Mouse (Mus musculus): ENCODE results near the gene Cct6b. TPM values are rescaled to one million over a fixed set of nuclear protein-coding genes. Genes with fewer than 3 reads are reported as not detected.
A peak's percentile ranks its signal among the peaks of the same experiment; 100 is the strongest.

Gene Cct6b
- under 1 TPM; 0.20 to 0.26 TPM for total RNA-seq (2021)

DNA sequence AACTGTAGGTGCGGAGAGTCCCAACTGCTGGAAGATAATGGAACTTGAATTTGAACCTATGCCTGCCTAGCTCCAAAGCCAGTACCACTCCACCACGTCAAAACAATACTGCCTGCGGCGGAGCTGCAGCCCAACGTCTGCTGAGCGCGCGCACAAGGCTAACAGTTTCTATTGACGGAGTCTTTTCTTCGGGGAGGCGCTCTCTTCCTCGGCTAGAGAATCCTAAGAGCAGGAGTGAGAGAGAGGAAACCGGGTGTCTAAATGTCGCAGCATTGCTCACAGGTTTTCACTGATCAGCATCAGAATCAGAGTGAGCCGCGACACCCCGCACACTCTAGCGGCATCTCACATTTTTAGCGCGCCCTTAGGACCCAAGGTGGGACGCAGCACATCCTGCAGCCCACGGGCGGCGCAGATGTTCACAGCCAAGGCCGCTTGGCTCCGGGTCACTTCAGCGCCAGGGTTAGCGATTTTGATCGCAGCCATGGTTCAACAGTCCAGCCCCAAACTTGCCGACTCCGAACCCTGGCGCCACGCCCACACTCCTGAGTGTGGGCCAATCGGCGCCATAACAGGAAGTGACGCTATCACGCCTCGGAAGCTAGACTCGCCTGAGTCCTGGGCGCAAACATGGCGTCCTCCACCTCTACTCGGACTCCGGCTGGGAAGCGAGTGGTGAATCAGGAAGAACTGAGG, at the start of gene Cct6b, which contains the start of gene Zfp830:
Cct6b (minus strand) TSS at position 580 of the 696 bp plus-strand sequence.
Zfp830 (plus strand) TSS at position 604 of the 696 bp plus-strand sequence.
- intact Hi-C loops (cut with DNase I) = loop anchor here (2.0 kb wide), 1 partner anchor 15 kb away; no protein-coding TSS in a partner anchor
- DNase-seq (ENCODE audit: low spot score) = peak; percentile 82

DNA sequence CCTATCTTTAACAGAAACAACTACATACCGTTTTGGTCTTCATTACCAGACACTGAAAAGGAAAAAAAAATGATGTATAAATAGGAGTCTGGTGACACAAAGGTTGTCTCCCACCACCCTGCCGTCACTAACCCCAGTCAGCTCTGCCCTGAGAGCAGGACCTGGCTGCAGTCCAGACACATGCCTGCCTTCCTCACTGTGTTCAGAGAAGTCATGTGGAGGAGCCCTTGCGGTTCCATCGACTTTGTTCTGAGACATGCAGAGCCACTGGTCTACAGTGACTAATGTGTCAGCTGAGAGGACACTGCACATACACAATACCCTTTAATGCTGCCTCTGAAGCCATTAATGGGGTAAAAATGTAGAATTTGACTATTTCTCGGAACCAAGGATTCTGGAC, 44.4 kb upstream of the Cct6b start:
- no peak for DNase-seq (ENCODE audit: low spot score)
- intact Hi-C loops (cut with DNase I) = no loop called here

DNA sequence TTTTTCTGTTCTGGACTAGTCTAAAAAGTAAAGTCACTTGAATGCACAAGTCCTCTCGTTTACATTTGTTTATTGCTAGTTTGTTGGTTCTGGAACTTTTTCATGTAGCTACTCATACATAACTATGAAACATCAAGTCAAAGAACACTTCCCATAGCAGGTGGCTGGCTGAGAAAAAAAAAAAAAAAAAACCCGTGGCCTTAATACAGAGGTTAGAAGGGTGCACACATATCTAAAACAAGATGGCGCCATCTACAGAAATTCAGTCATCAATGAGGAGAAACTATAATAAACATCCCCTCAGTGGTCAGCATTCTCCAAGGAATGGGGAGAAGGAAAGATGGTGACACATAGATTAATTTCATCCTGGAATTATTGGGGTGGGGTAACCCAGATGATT, 43.2 kb upstream of the Cct6b start:
- DNase-seq (ENCODE audit: low spot score) = no peak
- intact Hi-C loops (cut with DNase I) = no loop called here

DNA sequence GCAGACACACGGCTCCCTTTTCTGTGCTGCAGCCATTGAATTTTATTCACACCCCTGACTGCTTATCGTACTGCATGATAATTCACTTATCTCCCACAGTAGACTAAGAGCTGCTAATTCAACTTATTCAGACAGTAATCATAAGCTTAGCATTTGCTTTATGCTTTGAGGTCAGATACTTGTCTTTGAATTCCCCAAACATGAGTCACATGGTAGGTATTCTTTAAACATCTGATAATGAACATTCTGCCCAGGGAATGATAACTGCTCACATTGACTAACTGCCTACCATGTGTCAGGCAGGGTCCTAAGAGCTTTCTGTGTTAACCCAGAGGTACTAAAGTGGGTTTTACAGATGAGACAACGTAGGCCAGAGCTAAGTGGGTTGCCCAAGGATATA, 42.5 kb upstream of the Cct6b start:
- no peak for DNase-seq (ENCODE audit: low spot score)
- intact Hi-C loops (cut with DNase I) = no loop called here

DNA sequence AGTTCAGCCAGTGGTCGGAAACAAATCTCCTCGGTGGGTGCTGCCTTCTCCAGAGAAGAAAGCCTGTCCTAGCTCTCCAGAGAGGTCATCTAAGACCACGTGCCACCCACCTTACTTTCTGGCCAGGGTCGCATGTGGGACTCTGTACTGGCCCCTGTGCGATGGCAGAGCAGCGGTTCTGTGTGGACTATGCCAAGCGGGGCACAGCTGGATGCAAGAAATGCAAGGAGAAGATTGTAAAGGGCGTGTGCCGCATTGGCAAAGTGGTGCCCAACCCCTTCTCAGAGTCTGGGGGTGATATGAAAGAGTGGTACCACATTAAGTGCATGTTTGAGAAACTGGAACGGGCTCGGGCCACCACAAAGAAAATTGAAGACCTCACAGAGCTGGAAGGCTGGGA, 19.3 kb upstream of the Cct6b start:
- DNase-seq (ENCODE audit: low spot score) = no peak
- intact Hi-C loops (cut with DNase I) = loop anchor here (10.0 kb wide), 1 partner anchor 511 kb away; the partner anchor contains the start of gene Ap2b1

DNA sequence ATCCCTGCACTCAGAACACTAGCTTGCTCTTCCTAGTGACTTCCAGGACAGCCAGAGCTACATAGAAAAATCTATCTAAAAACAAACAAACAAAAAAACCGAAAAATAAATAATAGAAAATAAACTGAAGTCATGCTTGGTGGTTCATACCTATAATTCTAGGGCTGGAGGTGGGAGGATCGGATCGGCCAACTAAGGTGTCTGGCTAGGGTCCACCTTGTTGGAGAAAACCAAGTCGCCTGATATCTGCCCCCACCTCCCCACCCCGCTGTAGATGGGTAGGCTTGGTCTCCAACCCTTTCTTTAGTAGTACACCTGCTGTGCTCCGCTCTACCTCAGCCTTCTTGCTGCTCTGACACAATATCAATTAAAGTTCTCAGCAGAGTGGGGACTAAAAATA, 18.1 kb upstream of the Cct6b start:
- no peak for DNase-seq (ENCODE audit: low spot score)
- intact Hi-C loops (cut with DNase I) = loop anchor here (10.0 kb wide), 1 partner anchor 513 kb away; the partner anchor contains the start of gene Ap2b1

DNA sequence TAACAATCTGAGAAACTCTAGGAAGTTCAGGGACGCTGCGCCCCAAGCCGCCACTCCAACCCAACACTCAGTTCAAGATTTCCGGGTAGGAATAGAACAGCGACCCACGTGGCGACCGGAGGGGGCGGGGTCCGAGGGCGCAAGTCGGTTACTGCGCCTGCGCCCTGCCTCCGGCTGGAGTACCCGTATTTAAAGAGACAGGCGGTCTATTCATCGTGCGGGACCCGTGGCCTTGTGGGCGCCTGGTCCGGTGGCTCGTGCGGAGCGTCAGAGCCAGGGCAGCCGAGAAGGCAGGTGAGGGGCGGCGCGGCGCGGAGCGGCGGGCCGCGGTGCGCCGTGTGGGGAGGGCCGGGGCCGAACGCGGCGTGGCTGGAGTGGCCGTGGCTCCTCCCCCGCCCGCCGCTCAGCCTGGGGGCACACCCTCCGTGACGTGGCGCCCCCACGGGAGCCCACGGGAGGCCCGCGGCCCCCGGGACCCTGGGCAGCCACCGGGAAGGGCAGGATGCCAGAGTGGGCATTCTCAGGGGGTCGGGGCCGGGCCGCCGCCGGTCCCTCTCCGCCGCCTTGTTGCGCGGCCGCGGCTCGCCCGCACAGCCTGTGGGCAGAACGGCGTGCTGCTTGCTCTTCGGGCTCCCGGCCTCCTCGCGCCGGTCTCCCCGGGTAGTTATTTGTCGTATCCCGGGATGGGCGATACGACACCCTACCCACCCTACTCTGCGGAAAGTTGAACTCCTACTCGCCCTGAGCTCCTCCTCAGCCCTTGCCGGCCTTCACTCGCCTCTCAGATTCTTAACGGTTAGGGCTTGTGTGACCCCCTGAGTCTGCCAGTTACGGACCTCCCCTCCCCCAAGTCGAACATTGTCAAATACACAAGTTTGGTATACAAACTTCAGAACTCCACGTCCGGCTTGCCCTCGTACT, 17.1 kb upstream of the Cct6b start, which contains the start of gene Lig3:
Lig3 (plus strand) TSS at position 126 of the 921 bp plus-strand sequence.
- intact Hi-C loops (cut with DNase I) = loop anchor here (10.0 kb wide), 1 partner anchor 514 kb away; the partner anchor contains the start of gene Ap2b1
- DNase-seq (ENCODE audit: low spot score) = peak; percentile 89

DNA sequence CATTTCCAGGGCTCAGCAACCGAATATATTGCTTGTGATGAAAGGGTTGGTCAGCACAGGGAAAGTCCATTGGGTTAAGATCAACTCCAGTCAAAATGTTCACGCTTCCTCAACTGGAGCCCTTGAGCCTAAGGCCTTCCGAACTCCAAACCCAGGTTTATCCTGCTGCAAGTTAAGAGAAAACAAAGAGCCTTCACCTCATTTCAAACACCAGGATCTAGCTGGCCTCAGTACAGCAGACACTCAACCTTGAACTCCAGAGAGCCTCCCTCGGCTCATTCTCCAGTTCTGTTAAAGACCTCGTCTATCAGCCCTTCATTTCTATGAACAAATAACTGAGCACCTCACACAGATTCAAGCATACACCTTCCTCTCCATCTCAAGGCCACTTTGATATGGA, 16.0 kb upstream of the Cct6b start:
- no peak for DNase-seq (ENCODE audit: low spot score)
- intact Hi-C loops (cut with DNase I) = loop anchor here (10.0 kb wide), 1 partner anchor 515 kb away; the partner anchor contains the start of gene Ap2b1

DNA sequence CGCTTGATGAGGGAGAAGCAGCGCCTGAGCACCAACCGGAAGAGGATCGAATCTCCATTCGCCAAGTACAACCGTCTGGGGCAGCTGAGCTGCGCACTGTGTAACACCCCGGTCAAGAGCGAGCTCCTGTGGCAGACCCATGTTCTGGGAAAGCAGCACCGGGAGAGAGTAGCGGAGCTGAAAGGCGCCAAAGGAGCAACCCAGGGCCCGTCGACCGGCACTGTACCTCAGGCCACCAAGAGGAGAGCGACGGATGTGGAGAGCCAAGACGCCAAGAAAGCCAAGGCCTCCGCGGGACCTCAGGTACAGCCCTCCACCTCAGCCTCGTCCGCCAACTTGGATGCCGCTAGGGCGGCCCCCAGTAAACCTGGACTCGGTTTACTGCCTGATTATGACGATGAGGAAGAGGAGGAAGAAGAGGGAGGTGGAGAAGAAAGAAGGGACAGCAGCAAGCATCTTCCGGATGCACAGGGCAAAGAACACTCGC, 360 bp upstream of the Cct6b start:
- intact Hi-C loops (cut with DNase I) = loop anchor here (2.0 kb wide), 1 partner anchor 14 kb away; no protein-coding TSS in a partner anchor

DNA sequence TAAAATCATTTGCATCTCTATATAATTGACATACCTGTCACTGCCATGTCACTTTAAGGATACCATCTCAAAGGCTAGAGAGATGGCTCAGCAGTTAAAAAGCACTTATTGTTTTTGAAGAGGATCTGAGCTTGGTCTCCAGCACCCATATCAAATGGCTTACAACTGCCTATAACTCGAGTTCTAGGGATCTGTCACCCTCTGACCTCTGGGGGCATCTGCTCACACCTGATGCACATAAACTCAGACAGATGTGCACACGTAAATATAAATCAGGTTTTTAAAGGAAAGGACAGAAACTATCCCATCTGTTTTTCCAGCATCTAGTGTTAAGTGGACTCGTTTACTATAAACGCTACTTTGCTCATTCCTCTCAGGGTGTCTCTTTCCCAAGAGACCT, 860 bp downstream of the Cct6b start:
- intact Hi-C loops (cut with DNase I) = no loop called here
- no peak for DNase-seq (ENCODE audit: low spot score)

More for the DNA sequence above, 360 bp upstream of the Cct6b start:
- DNase-seq (ENCODE audit: low spot score) = no peak

DNA sequence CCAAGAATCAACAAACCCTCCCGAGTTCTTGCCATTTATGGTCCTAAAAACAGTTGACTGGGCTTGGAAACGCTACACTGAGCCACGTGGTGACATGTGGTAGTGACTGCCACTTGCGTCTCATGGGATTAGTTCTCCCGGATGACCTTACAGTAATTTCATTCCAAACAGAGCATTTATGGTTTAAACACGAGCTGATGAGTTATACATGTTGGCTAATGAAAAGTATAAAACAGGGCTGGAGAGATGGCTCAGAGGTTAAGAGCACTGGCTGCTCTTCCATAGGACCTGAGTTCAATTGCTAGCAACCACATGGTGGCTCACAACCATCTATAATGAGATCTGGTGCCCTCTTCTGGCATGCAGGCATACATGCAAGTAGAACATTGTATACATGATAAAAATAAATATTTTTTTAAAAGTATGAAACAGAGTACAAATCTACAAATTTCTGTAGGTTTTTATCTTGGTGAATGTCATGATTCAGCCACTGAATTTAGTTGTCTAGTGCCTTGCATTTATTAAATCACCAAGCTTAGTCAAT, 1.8 kb downstream of the Cct6b start:
- intact Hi-C loops (cut with DNase I) = no loop called here

DNA sequence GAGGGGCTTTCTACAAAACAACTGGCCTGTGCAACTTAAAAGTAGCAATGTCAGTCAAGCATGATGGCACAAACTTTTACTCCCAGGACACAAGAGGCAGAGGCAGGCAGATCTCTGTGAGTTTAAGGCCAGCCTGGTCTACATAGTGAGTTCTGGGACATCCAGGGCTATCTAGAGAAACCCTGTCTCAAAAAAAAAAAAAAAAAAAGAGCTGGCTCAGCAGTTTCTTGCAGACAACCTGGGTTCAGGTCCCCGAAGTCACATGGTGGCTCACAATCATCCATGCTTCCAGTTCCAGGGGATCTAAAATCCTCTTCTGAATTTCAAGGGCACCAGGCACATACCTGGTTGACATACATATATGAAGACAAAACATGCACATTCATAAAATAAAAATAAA, 8.2 kb downstream of the Cct6b start:
- DNase-seq (ENCODE audit: low spot score) = no peak
- intact Hi-C loops (cut with DNase I) = no loop called here

More for the DNA sequence above, 1.8 kb downstream of the Cct6b start:
- no peak for DNase-seq (ENCODE audit: low spot score)

DNA sequence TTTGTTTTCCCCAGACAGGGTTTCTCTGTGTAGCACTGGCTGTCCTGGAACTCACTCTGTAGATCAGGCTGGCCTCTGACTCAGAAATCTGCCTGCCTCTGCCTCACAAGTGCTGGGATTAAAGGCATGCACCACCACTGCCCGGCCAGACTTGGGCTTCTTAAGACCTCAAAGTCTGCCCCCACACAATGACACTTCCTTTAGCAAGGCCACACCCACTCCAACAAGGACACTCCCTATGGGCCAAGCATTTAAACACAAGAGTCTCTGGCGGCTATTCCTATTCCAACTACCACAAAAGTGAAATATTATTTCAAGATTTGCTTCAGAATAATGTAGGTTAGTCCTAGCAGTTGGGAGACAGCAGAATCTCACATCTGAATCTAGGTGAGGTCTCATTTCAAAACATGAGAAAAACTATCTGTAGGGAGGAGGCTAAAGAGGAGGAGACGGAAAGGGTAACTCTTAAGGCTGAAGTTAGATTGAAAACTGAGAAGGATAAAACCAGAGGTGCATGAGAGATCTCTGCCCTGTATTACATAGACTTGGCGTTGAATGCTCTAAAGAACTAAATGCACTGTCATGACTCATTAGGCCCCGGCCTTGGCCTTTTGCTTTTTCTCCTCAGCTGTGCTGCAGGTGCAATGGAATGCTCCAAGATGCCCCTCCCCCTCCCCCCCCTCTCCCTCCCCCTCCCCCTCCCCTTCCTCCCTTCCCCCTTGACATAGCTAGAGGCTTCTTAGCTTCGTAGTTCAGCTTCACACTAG, 11.6 kb downstream of the Cct6b start:
- intact Hi-C loops (cut with DNase I) = no loop called here
- DNase-seq (ENCODE audit: low spot score) = no peak

DNA sequence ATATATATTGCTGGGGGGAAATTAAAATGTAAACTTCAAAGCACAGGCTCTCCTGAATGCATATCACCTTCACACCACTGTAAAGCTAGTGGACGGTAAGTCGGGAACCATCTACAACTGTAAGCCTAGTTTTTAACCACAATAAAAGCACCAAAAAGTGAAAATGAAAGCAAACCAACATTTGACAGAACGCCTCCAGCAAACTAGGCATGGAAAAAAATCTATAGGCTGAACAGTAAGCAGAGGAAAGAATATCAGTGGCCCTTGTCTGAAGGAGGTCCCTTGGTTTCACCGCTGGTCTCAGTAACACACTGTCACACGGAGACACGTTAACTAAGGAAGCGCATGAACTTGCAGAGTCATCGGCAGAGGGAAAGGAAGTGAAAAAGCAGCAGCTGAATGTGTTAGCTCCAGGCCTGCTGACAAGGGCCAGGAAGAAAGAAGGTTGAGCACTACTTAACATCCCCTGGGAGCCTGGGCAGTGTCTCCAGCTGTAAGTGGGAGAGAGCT, 17.2 kb downstream of the Cct6b start:
- intact Hi-C loops (cut with DNase I) = loop anchor here (1.0 kb wide), 1 partner anchor 143 kb away; the partner anchor contains the start of gene Rad51d
- peak; percentile 4 for DNase-seq (ENCODE audit: low spot score)

DNA sequence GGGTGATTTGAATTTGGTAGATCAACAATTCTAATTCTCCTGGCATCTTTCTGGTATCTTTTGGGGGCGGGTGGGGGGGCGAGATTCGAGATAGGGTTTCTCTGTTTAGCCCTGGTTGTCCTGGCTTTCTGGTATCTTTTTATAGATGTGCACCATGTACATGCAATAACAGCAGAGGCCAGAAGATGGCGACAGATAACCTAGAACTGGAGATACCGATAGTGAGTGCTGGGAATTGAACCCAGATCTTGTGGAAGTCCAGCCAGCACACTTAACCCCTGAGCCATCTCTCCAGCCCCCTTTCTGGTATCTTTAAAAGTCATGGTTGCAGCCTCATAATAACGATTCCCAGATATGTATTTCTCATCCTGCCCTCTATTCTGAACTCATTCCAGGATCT, 18.0 kb downstream of the Cct6b start:
- DNase-seq (ENCODE audit: low spot score) = no peak
- intact Hi-C loops (cut with DNase I) = loop anchor here (1.0 kb wide), 1 partner anchor 144 kb away; the partner anchor contains the start of gene Rad51d

DNA sequence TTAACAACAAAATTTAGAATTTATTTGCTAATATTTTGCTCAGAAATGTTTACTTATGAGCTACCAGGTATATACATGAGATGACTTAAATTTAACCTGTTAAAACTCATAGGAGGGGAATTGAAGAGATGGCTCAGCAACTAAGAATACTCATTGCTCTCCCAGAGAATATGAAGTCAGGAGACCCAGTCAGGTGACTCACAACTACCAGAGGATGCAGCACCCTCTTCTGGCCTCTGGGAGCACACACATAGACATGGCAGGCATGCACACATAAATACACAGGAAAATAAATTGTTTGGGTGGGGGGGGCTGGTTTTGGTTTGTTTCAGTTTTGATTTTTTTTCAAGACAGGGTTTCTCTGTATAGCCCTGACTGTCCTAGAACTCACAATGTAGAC, 25.1 kb downstream of the Cct6b start:
- intact Hi-C loops (cut with DNase I) = no loop called here
- no peak for DNase-seq (ENCODE audit: low spot score)

DNA sequence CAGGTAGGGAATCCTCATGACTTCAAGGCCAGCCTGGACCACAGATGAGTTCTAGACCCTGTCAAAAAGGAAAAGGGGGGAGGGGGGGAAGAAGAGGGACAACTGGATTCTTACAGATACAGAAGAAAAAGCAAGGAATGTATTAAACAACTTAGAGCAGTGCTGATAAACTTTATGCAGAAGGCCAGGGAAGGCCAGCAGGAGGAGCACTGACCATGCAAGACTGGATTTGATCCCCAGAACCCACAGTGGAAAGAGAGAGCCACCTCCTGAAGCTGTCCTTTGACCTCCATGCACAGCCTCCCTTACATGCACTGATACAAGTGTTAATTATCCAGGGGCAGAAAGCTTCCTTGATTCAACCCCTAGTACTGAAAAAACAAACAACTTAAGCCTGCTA, 29.9 kb downstream of the Cct6b start:
- intact Hi-C loops (cut with DNase I) = no loop called here
- no peak for DNase-seq (ENCODE audit: low spot score)

DNA sequence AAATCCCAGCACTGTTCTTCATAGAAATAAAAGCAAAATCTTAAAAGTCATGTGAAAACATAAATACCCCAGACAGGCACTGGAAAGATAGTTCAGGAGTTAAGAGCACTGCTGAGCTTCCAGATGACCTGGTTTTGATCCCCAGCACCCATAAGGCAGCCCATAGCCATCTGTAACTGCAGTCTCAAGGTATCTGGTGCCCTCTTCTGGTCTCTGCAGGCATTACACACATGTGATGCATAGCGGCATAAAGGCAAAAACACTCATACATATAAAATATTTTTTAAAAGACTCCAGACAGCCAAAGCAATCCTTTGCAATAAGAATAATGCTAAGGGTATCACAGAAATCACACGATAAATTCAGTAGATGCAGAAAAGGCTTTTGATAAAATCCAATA, 37.3 kb downstream of the Cct6b start:
- no peak for DNase-seq (ENCODE audit: low spot score)
- intact Hi-C loops (cut with DNase I) = no loop called here

DNA sequence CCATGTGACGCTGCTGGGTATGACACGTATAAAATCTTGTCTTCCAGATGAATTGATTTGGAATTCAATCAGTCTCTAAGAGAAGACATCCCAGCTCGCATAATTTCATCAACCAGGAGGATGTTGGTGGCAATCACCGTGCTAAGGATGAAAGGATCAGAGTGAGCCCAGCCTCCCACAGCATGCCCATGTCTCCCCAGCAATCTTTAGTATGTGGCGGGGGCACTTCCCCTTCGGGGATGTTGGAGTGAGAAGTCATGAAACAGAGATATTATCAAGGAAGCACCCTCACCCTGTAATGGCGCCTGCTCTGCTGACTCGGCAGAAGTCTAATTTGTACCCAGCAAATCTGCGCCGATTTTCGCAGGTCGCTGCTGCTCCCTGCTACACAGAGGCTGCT, 44.8 kb downstream of the Cct6b start:
- no peak for DNase-seq (ENCODE audit: low spot score)
- intact Hi-C loops (cut with DNase I) = no loop called here
